34 mouse cellular contexts compared by ENCODE assay signal in genomic region chr6:80549907-80550306, GRCm38 (mm10).
"Had no signal": no experiment of that assay in that cellular context is flagged by ENCODE, and none has a peak within 500 bp of the region (broad histone marks: within the 10 kb centered on the region; RNA-seq: fewer than 3 reads in every experiment).

No protein-coding gene starts in this region.

- H3K27ac ChIP-seq: heart, embryonic 13.5 days; heart, embryonic 15.5 days; hindbrain, embryonic 10.5 days; hindbrain, embryonic 12.5 days; hindbrain, embryonic 13.5 days; hindbrain, embryonic 14.5 days; hindbrain, embryonic 15.5 days; hindbrain, postnatal 0 days; intestine, embryonic 15.5 days; kidney, embryonic 15.5 days; kidney, postnatal 0 days; layer of hippocampus, adult 2 months; left cerebral cortex, adult 2 months had no signal

- H3K4me2 ChIP-seq: heart, embryonic 12.5 days; heart, embryonic 13.5 days; heart, embryonic 15.5 days; hindbrain, embryonic 12.5 days; hindbrain, embryonic 13.5 days; hindbrain, embryonic 14.5 days; hindbrain, embryonic 15.5 days; intestine, embryonic 15.5 days; kidney, embryonic 15.5 days had no signal

- H3K4me1 ChIP-seq: heart, embryonic 12.5 days; heart, embryonic 13.5 days; heart, embryonic 15.5 days; hindbrain, embryonic 10.5 days; hindbrain, embryonic 12.5 days; hindbrain, embryonic 13.5 days; hindbrain, embryonic 15.5 days; intestine, embryonic 15.5 days; kidney, embryonic 15.5 days had no signal

- H3K9me3 ChIP-seq: heart, embryonic 12.5 days; heart, embryonic 13.5 days; heart, embryonic 15.5 days; hindbrain, embryonic 10.5 days; hindbrain, embryonic 12.5 days; hindbrain, embryonic 13.5 days; hindbrain, embryonic 15.5 days; intestine, embryonic 15.5 days; kidney, embryonic 15.5 days had no signal

- H3K4me3 ChIP-seq: heart, embryonic 12.5 days; heart, embryonic 13.5 days; heart, embryonic 15.5 days; hindbrain, embryonic 10.5 days; hindbrain, embryonic 12.5 days; hindbrain, embryonic 13.5 days; hindbrain, embryonic 15.5 days; intestine, embryonic 15.5 days; kidney, embryonic 15.5 days; layer of hippocampus, adult 2 months; left cerebral cortex, adult 2 months had no signal

- DNase-seq: heart, postnatal 10 days; heart, postnatal 14 days; heart, postnatal 36 days; heart, postnatal 4 days; kidney, adult 11 months; kidney, adult 18-20 months; kidney, adult 2 months; kidney, adult 8-10 months; kidney, adult 9 months; kidney, postnatal 10 days; kidney, postnatal 14 days; kidney, postnatal 25 days; kidney, postnatal 36 days; kidney, postnatal 4 days; layer of hippocampus, adult 9-11 months; layer of hippocampus, postnatal 36 days had no signal

- ATAC-seq: hindbrain, embryonic 16.5 days; hindbrain, postnatal 0 days; inflammation-experienced regulatory T-cells, adult 6 months; intestine, embryonic 15.5 days; intestine, embryonic 16.5 days; intestine, postnatal 0 days had no signal

- H3K9ac ChIP-seq: heart, embryonic 12.5 days; heart, embryonic 13.5 days; heart, embryonic 15.5 days; hindbrain, embryonic 12.5 days; hindbrain, embryonic 13.5 days; hindbrain, embryonic 14.5 days; hindbrain, embryonic 15.5 days; intestine, embryonic 15.5 days; kidney, embryonic 15.5 days had no signal

- H3K36me3 ChIP-seq: heart, embryonic 12.5 days; heart, embryonic 13.5 days; heart, embryonic 15.5 days; hindbrain, embryonic 10.5 days; hindbrain, embryonic 12.5 days; hindbrain, embryonic 13.5 days; hindbrain, embryonic 15.5 days; intestine, embryonic 15.5 days; kidney, embryonic 15.5 days had no signal

- H3K27me3 ChIP-seq: heart, embryonic 12.5 days; heart, embryonic 13.5 days; heart, embryonic 15.5 days; hindbrain, embryonic 12.5 days; hindbrain, embryonic 13.5 days; hindbrain, embryonic 15.5 days; intestine, embryonic 15.5 days; kidney, embryonic 15.5 days had no signal
